Mouse (Mus musculus): ENCODE measurements around the gene Als2cl.

Als2cl gene

DNA sequence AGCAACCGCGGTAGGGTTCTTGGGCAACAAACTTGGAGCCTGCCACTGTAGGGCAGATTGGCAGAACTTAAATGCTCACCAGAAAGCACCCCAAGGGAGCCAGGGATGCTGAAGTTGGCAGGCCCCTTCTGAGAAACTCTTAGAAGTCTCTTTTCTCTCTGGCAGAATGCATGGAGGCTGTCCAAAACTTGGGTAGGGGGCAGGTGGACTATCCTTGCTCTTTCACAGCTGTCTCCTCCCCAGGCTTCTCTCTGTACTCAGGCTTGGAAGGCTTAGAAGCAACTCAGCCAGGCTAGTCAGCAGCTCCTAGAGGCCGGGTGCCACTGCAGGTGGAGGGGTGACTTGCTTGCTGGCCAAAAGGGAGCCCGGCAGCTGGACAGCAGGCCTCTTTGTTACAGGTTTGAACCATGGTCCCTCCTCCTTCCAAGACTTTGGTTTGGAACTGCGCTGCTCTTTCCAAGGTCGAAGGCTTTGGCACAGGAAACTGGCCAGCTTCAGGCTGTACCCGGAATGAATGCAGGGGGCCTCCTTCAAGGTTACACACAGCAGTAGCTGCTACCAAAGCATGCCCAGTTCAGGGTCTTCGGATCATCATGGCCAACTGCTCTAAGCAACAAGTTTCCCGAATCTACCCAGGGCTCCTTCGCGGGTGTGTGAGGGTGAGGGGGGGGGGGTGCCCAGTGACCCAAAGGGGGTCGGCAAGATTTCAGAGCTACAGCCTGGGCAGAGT, at the start of gene Als2cl:
TSS of gene Als2cl (plus strand) at position 680 of the 730 bp plus-strand sequence.
- in situ Hi-C loops (cut with MboI; ENCODE audit: unreplicated experiment in 2 of 2) = loop anchor here (5.0 to 10.0 kb wide), 3 partner anchors 165 to 467 kb away; no protein-coding TSS in a partner anchor

DNA sequence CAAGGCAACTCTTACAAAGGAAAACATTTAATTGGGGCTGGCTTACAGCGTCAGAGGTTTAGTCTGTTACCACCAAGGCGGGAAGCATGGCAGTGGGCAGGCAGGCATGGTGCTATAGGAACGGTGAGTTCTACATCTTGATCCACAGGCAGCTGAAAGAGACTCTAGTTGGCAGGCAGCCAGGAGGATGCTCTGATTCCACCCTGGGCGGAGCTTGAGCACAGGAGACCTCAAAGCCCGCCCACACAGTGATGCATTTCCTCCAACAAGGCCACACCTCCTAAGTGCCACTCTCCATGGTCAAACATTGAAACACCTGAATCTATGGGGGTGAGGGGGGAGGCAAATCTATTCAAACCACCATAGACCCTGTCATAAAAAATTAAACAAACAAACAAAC, 46.6 kb upstream of the Als2cl start:
- in situ Hi-C loops (cut with MboI; ENCODE audit: unreplicated experiment in 2 of 2) = no loop called here

GRCm38 (mm10) chr9:110834411-110834810, 45.3 kb upstream of the Als2cl start, which contains the start of gene Prss45:
Gene Prss45, plus strand, starts transcription at chr9:110834588.
- in situ Hi-C loops (cut with MboI; ENCODE audit: unreplicated experiment in 2 of 2) = no loop called here

GRCm38 (mm10) chr9:110834961-110835360, 44.7 kb upstream of the Als2cl start:
- in situ Hi-C loops (cut with MboI; ENCODE audit: unreplicated experiment in 2 of 2) = no loop called here

DNA sequence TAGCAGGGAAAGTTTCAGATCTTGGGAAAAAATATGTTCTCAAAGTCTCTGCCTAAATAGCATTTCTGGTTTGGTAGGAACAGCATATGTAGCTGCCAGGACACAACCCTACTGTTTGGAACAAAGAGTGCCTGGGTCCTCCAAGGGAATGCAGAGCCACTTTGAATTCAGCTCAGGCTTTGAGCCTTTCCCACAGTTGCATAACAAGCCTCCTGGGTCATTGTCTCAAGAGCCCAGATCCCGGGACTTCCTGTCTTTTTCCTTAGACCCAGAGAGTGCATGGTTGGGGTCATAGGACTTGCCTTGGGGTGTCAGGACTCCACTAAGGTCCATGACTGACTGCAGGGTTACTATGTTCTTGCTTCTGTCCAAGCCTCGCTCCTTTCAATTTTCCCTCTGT, 43.6 kb upstream of the Als2cl start:
- in situ Hi-C loops (cut with MboI; ENCODE audit: unreplicated experiment in 2 of 2) = no loop called here

DNA sequence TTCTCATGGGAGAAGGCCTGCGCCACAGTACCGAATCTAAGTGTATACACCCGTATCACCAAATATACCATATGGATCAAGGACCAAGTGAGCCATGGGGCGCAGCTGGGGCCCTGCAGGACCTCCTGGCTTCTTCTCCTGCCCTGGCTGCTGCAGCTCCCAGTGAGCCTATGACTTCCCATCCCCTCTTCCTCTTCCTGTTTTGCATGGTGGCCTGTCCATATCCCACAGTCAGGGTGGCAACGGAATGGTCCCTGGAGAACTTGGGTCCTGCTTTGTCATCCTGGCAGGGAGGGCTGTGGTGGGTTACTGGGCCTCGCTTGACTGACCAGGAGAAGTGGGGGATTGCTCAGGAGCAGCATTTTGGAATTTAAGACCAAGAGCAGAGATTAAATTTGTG, 38.8 kb upstream of the Als2cl start:
- in situ Hi-C loops (cut with MboI; ENCODE audit: unreplicated experiment in 2 of 2) = no loop called here

- in situ Hi-C loops (cut with MboI; ENCODE audit: unreplicated experiment in 2 of 2) = no loop called here
These were observed 38.2 kb upstream of the Als2cl start for GRCm38 (mm10) chr9:110841438-110841837.

DNA sequence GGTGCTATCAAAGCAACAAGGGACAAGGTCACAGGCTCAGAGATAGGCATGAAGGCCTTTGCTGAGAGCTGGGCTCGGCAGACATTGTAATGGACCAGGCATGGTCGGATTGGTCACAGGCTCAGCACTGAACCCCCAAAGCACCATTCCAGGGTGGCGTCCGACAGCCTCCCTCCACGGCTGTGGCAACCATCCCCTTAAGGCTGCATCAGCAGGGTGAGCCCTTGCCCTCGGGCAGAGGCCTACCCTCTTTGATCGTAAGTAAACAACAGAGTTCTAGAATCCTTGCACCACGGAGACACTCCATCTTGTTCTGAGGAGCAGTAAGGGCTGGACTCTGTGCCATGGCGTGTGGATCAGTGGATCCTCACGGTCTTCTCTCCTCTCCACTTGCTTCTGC, 35.5 kb upstream of the Als2cl start, which contains the start of gene Prss46:
TSS of gene Prss46 (plus strand) at position 301 of the 400 bp plus-strand sequence.
- in situ Hi-C loops (cut with MboI; ENCODE audit: unreplicated experiment in 2 of 2) = no loop called here

- in situ Hi-C loops (cut with MboI; ENCODE audit: unreplicated experiment in 2 of 2) = no loop called here
These were observed 30.5 kb upstream of the Als2cl start for GRCm38 (mm10) chr9:110849162-110849561.

- in situ Hi-C loops (cut with MboI; ENCODE audit: unreplicated experiment in 2 of 2) = no loop called here
These were observed 23.8 kb upstream of the Als2cl start for GRCm38 (mm10) chr9:110855903-110856302.

- in situ Hi-C loops (cut with MboI; ENCODE audit: unreplicated experiment in 2 of 2) = no loop called here
These were observed 22.8 kb upstream of the Als2cl start for GRCm38 (mm10) chr9:110856920-110857319.

DNA sequence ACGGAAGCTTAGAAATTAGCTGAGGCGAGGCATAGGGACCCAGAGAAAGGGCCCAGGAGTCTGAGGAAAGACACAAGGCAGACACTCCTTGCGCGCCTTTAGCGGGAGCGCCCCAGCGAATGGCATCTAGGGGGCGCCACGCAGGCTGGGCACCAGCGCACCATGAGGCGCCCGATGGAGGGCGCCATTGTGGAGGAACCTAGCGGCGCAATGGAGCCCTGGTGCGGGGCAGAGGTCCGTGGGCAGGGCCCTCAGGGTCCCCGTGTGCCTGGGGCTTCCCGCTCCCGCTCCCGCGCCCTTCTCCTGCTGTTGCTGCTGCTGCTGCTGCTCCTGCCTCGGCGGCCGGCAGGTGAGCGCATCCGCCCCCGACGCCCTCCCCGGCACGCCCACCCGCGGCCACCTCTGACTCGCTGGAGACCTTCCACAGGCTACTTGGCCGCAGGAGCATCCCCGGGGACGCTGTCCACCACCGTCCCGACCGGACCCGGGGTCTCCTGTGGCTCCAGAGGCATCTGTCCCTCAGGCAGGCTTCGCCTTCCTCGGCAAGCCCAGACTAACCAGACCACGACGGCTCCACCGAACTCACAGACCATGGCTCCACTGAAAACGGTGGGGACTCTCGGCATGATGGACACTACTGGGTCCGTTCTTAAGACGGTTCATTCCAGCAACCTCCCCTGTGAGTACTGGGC, 21.7 kb upstream of the Als2cl start, which contains the start of gene Prss50:
TSS of gene Prss50 (plus strand) at position 187 of the 692 bp plus-strand sequence.
- in situ Hi-C loops (cut with MboI; ENCODE audit: unreplicated experiment in 2 of 2) = no loop called here

DNA sequence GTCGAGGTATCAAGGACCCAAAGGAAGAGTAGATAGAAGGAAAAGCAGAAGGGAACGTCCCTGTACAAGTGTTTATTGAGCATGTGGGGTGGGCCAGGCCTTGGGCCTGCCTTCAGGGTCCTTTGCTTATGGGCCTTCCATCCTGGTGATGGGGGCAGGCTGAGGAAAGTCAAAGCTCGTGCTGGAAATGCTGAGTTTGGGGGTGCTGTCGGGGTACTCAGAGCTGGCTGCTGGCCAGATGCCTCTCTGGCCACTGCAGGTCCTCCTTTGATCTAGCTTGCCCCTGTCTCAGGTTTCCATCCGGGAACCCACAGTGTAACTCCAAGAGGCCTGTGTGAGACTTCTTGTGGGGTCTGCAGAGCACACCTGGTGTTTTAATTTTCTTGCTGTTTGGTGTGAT, 21.1 kb upstream of the Als2cl start:
- in situ Hi-C loops (cut with MboI; ENCODE audit: unreplicated experiment in 2 of 2) = no loop called here

GRCm38 (mm10) chr9:110858967-110859596, 20.6 kb upstream of the Als2cl start:
- in situ Hi-C loops (cut with MboI; ENCODE audit: unreplicated experiment in 2 of 2) = no loop called here

DNA sequence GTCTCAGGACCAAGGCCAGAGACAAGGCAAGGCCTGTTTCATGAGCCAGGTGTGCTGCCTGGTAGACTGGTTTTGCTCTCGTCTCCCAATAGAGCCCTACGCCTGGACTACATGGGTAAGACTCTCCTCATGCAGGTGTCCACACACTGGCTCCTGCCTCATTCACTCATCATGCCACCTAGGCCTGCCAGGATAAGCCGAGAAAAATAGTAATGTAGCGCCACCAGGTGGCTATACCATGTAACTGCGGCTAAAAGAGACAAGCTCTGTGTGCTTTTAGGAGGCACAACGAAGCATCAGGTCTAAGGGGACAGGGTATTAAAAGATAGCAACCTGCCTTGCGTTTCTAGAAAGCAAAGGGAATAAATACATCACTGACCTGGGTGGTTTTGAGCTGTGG, 8.6 kb upstream of the Als2cl start:
- in situ Hi-C loops (cut with MboI; ENCODE audit: unreplicated experiment in 2 of 2) = loop anchor here (10.0 kb wide), 2 partner anchors 156 to 446 kb away; no protein-coding TSS in a partner anchor

DNA sequence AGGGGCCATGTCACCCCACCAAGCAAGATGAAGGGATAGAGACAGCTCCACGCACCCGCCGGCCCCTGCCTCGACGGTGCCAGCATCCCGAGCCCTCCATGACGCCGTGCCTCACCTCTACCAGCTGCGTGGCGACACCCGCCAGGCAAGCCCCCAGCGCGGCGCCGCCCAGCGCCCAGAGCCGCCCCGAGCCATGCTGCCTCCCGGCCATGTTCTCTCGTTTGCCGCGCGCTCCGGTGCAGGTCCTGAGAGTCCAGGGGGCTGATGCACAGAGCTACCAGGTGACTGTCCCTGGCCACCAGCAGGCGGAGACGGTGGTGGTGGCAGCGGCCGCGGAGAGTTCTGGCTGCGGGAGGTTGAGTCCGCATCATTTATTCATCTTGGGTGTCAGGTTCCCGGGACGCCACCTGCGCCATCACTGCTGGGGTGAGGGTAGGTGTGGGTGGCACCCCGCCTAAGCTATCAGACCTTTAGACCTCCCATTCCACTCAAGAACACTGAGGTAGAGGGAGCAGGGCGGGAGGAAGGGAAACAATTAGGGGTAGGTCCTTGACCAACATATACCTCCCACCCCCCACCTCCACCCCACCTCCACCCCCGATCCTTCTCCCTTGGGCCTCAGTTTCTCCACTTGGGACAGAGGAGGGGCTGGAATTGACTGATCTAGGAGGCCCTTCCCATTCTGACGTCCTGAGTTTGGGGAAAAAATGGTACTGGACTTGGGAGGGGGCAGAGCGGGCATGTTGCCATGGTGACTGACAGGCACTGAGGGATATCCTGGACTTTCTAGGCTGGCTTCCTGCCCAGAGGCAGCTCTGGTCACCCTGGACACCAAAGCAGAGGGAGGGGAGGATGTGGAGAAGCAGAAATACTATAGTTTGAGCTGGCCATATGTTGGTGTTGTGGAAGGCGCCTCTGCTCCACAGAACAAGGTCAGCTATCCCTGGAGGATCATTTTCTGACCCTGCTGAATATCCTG, 5.7 kb upstream of the Als2cl start:
- in situ Hi-C loops (cut with MboI; ENCODE audit: unreplicated experiment in 2 of 2) = loop anchor here (10.0 kb wide), 2 partner anchors 159 to 449 kb away; no protein-coding TSS in a partner anchor

DNA sequence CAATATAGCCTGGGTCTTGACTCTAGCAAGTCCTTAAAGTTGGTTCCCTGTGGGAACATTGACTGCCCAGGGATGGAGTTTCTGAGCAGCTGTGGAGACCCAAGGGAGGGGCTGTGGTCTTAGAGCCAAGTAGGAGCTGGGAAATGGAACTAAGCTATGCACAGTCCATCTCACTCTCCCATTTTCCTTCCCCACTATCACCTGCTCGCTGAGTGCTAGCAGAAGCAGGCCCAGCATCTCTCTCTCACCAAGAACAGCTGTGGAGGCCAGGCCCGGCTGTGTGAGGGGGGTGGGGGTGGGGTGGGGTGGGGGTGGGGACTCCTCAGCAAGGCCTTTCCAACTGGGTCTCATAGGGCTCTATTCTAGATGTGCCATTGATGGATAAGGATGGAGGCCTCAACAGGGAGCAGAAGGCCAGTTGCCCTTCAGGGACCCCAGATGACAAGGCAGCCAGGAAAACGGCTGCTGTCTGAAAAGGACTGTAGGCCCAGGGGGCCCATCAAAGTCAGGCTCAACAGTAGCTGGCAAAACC, 4.9 kb upstream of the Als2cl start:
- in situ Hi-C loops (cut with MboI; ENCODE audit: unreplicated experiment in 2 of 2) = loop anchor here (5.0 to 10.0 kb wide), 3 partner anchors 160 to 462 kb away; no protein-coding TSS in a partner anchor

DNA sequence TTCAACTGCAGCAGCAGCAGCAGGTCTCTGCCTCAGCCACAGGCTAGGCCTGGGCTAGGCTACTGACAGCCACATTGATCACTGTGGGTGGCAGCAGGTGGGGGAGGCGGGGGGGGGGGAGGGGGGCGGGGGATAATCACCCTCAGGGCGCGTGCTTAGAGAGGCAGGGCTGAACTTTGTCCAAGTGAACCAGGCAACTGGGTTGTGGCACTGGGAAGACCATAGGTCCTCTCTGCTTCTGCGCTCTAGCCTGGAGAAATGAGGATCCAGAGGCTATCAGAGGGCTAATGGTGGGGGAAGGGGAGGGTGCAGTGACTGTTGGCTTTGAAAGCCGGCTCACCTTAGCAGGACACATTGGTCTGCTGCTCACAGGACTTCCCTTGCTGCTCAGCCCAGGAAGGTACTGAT, 4.4 kb upstream of the Als2cl start:
- in situ Hi-C loops (cut with MboI; ENCODE audit: unreplicated experiment in 2 of 2) = loop anchor here (5.0 to 10.0 kb wide), 3 partner anchors 160 to 463 kb away; no protein-coding TSS in a partner anchor

- in situ Hi-C loops (cut with MboI; ENCODE audit: unreplicated experiment in 2 of 2) = loop anchor here (5.0 to 10.0 kb wide), 3 partner anchors 163 to 465 kb away; no protein-coding TSS in a partner anchor
These were observed 2.3 kb upstream of the Als2cl start for GRCm38 (mm10) chr9:110877353-110877752.

All from v-Abl transformed pro-B cells (cell line).